Mouse (Mus musculus): ENCODE measurements around the gene Prss16.
A peak's percentile ranks its signal among the peaks of the same experiment; 100 is the strongest.

Prss16 gene

DNA sequence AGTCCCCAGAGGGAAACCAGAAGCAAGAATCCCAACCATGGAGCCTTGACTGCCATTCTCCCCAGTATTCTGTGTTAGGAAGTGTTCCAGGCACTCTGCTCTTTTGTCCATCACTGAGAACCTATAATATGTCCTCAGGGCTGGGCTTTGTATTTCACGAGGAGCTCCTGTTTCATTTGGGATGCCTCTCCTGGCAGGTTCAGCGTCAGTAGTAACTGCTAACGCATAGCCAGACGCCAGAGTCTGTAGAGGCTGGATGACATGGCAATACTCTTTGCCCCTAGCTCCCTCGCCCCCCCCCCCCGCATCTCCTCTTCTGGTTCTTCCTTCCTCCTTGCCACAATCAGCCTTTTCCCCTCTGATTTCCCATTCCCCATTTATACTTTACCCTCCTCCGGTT lies at the start of gene Prss16:
TSS of gene Prss16 (minus strand) at position 101 of the 400 bp plus-strand sequence.
- DNase-seq (ENCODE audit: low read depth, low spot score), result no peak

DNA sequence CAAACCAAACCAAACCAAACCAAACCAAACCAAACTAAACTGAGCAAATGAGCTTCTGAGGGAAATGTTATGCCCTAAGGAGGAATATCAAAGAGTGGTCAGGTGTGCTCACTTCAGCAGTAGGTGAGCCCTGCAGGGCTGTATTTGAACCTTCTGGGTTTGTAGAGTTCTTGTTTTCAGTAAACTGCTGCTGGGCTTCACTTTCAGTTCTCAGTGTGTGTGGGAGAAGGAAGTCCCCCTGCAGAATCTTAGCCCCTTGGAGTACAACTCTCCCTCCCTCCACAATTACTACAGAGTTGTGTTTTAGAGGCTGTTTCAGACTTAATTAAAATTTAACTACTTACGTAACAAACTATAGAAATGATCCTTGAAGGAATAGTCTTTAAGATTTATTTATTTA lies 44.2 kb upstream of the Prss16 start:
- DNase-seq (ENCODE audit: low read depth, low spot score), result no peak

DNA sequence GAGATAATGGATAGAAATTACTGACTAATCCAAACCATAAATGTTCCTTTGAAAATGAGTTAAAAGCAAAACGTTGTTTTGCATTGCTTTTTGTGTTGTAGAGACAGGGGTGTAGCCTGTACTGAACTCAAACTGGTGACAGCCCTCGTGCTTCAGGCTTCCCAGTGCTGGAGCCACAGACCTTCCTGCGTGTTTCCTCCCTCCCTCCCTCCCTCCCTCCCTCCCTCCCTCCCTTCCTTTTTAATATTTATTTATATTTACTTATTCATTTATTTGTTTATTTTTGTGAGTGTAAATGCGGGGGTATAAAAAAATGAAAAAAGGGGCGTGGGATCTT lies 41.9 kb upstream of the Prss16 start:
- no peak for DNase-seq (ENCODE audit: low read depth, low spot score)

DNA sequence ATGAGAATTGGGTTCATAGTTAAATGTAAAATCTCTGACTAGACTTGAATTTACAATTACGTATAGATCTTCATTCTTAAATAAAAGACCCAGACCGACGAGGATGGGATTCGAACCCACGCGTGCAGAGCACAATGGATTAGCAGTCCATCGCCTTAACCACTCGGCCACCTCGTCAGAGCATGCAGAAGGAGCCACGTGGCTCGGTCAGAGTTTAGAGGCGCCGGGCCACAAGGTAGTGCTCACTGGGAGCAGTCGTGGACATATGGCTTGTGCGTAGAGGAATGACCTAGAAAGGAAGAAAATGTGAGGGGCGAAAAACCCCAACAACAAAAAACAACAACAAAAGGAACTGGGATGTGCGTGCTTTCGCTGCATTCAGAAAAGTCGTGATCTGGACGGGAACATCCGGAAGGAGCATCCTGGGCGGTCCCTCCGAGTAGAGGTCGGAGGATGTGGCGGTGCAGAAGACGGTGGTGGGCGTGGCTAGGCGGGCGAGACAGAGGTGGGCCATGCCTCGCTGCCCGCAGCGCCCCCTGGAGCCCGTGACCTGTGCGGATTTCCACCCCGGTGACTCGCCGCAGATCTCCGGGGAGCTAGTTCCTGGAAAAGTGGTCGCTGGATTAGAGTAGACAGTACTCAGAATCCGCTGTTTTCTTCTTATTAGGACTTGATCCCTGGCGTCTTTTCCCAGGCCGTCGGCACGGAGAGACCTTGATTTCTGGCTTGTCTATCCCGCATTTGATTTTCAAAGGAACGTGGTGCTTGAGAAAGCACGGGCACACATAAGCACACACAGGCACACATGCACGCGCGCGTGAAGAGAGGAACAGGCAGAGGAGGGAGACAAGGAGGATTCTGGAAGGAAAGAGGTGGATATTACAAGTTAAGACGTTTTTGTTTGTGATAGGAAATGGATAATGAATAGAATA lies 41.3 kb upstream of the Prss16 start:
- DNase-seq (ENCODE audit: low read depth, low spot score), result peak; percentile 94

DNA sequence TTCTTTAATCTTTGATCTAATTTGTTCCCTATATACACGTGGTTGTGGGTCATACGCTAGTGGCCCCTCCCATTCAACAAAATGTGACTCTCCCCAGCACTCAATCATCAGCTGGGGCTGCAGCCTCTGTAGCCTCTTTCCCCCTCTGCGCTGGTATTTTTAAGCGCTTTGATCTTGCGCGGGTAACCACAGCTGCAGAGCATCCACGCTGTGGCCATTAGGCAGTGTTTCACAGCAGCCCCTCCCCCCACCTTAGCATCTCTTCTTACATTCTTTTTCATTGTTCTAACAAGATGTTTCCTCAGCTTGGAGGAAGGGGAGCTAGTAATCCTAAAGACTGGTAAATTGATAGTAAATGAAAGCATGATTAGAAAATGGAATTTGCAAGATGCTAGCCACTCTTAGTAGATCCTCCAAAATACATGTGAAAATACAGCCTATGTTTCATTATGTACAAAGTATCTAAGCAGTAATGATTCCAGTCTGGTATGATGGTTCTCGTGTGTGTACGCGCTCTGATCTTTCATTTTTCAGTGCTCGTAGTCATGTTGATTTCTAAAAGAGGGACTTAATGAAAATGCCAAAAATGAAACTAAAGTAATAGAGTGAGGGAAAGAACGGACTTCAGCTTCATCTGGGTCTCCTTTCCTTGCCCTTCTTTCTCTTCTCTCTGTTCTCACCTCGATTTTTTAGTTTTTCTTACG lies 40.3 kb upstream of the Prss16 start:
- DNase-seq (ENCODE audit: low read depth, low spot score), result peak; percentile 75

DNA sequence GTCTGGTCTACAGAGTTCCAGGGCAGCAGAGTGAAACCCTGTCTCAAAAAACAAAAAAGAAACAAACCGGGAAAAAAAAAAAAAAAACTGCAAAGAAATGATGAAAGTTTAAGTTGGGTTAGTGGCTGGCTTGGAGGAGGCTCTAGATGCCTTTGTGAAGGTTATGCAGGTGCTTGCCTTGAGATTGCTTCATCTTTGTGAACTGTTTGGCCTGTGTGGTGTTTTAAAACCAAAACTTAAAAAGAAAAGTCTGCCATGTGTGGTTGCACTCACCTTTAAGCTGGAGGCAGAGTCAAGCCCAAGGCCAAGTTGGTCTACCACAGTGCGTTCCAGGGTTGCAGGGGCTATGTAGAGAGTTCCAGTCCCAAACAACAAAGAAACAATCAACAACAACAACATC lies 39.5 kb upstream of the Prss16 start:
- DNase-seq (ENCODE audit: low read depth, low spot score), result no peak

DNA sequence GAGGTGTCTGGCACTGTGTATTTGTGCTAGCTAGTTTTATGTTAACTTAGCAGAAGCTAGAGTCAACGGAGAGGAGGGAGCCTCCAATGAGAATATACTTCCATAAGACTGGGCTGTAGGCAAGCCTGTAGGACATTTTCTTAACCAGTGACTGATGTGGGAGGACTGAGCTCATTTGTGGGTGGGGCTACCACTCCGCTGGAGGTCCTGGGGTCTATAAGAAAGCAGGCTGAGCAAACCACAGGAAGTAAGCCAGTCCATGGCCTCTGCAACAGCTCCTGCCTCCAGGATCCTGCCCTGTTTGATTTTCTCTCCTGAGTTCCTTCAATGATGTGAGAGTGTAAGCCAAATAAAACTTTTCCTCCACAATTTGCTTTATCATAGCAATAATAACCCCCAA lies 35.8 kb upstream of the Prss16 start:
- DNase-seq (ENCODE audit: low read depth, low spot score), result no peak

DNA sequence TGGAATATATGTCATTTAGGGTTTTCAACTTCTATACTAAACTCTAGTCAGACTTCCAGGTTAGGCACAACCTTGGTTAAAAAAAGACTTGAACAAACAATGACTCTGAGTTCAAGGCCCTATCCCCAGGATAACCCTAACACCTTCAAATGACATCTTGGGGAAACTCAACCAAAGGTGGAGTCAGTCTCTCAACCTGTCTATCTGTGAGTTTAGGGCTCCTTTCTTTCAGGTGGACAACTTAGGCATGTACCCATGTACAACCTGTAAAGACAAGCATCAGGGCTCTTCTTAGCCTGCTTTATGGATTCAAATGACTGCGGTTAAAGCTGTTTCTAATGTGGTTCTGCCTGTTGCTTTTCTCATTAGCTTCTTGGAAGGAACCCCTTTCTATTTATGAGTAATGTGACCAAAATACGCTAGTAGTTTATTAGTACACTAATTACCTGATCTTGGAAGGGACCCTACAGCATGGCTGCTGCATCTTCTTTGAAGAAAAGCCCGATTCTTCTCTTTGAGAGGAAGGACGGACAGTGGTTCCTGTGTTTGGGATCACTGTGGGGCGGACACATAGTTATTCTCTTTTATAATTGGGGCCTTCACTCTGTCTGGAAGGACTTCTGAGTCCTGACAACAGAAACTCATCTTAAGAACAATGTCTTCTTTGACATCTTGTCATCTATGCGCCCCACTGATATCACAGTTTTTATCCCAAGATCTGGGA lies 35.1 kb upstream of the Prss16 start:
- DNase-seq (ENCODE audit: low read depth, low spot score), result no peak

DNA sequence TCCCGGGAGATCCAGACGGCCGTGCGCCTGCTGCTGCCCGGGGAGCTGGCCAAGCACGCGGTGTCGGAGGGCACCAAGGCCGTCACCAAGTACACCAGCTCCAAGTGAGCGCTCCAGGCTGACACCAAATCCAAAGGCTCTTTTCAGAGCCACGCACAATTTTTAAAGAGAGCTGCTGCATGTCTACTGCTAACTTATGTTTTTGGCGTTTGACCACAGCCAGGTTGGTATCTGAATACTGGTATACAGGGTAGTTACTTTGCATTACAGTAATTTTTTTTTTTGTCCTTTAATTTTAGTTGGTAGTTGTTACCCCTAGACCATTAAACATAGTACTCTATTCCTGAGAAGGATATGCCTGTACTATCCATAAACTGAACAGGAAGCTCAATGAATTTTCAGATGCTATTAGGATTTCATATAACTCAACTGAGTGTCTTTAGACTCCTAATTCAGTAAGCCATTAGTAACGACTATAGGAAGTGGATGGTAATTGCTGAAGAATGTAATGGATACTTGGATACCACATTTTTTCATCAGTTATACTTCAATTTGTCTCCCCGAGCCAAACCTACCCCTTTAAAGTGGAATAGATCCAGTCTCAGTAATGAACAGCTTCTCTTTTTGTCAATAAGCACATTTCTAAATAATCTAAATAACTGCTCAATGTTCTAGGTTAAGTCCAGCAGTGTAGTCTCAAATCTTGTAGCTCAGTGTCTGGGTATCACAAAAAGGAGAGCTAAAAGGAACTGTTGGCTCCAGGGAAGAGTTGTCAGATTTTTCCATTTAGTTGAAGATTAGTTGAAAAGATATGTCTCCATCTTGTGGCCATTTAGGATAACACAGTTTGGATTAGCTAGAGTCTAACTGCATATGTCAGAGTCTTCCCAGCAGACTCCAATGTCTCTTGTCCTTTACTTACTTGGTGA lies 34.2 kb upstream of the Prss16 start:
- peak; percentile 77 for DNase-seq (ENCODE audit: low read depth, low spot score)

DNA sequence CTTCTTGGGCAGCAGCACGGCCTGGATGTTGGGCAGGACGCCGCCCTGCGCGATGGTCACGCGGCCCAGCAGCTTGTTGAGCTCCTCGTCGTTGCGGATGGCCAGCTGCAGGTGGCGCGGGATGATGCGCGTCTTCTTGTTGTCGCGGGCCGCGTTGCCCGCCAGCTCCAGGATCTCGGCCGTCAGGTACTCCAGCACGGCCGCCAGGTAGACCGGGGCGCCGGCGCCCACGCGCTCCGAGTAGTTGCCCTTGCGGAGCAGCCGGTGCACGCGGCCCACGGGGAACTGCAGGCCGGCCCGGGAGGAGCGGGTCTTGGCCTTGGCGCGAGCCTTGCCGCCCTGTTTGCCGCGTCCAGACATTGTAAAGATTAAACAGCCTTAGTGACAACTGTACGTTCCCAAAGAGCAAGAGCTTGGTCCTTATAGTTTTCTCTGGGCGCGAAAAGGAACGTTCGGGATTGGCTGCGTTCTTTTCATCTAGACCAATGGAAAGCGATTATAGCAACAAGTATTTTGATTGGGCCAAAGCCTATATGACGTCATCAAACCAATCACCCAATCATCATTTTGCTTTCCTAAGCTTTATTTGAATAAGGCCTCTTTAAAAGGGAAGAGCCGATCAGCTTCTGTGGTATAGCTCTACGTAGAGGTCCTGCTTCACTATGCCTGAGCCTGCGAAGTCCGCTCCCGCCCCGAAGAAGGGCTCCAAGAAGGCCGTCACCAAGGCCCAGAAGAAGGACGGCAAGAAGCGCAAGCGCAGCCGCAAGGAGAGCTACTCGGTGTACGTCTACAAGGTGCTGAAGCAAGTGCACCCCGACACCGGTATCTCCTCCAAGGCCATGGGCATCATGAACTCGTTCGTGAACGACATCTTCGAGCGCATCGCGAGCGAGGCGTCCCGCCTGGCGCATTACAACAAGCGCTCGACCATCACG lies 33.3 kb upstream of the Prss16 start, which contains the start of the genes Hist1h2ag and Hist1h2bj:
TSS of gene Hist1h2ag (minus strand) at position 377 of the 935 bp plus-strand sequence.
TSS of gene Hist1h2bj (plus strand) at position 647 of the 935 bp plus-strand sequence.
- peak; percentile 94 for DNase-seq (ENCODE audit: low read depth, low spot score)

DNA sequence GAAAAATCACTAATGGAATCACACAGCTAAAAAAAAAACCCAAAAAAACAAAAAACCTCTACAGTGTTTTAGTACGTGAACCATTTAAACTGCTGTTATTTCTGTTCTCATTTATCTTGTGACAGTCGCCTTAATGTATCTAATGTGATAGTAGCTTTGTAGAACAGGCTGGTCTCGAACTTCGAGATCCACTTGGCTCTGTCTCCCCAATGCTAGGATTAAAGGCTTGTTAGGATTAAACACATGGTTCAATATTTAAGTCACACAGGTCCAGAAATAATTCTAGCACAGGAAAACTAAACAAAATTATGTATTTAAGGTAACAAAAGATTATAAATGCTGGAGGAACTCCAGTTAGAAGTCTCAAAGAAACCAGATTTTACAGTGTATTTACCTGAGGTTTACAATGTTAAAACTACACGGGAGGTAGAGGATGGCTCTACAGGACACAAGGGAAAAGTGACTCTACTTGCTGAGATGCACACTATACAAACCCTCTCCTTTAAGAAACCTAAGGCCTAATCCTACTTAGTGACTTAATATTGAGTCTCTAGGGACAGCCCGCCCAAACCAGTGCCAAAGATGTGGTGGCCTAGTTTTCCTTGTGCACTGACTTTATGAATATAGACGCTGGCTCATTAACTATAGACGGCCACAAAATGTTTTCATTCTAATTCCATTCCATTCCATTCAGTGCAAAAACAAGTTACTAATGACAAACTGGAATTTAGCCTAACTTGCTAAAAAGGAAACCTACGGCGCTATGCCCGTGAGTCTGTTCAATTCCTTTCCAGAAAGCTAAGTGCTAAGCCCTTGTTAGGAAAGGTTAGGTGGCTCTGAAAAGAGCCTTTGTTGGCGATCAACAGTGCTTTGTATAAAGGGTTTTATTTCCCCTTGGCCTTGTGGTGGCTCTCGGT lies 32.4 kb upstream of the Prss16 start:
- peak; percentile 29 for DNase-seq (ENCODE audit: low read depth, low spot score)

DNA sequence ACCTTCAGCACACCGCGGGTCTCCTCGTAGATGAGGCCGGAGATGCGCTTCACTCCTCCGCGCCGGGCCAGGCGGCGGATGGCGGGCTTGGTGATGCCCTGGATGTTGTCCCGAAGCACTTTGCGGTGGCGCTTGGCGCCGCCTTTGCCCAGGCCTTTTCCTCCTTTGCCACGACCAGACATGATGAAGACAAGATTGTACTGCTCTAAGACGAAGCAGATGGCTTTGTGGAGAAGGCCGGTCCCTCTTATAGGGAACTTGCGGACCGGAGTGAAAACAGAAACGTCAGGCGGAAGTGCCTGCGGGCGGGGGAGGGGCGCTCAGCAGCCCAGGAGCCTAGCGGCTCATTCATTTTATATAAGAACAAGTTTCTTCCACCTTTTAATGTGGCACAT lies 31.6 kb upstream of the Prss16 start, which contains the start of gene Hist1h4i:
TSS of gene Hist1h4i (minus strand) at position 221 of the 395 bp plus-strand sequence.
- DNase-seq (ENCODE audit: low read depth, low spot score), result peak; percentile 94

DNA sequence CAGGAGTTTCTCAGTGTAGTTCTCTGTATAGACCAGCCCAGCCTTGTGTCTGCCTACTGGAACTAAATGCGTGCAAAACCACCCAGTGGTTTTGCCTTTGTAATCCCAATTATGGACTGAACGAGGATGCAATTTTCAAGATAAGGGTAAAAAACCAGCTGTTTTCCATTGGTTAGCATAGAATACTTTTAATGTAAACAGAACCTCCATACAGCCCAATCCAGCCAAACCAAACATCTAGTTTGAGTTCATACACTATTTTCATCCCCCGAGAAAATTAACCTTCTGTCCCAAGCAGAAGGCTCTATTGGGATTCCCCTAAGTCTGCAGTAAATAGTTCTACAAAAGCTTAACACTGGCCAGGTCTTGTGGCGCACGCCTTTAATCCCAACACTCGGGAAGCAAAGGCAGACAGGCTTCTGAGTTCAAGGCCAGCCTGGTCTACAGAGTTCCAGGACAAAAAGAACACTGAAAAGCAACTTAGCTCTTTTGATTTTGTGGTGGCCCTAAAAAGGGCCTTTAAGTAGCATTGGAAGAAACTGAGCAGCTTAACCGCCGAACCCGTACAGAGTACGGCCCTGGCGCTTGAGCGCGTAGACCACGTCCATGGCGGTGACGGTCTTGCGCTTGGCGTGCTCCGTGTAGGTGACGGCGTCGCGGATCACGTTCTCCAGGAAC lies 31.1 kb upstream of the Prss16 start:
- peak; percentile 53 for DNase-seq (ENCODE audit: low read depth, low spot score)

DNA sequence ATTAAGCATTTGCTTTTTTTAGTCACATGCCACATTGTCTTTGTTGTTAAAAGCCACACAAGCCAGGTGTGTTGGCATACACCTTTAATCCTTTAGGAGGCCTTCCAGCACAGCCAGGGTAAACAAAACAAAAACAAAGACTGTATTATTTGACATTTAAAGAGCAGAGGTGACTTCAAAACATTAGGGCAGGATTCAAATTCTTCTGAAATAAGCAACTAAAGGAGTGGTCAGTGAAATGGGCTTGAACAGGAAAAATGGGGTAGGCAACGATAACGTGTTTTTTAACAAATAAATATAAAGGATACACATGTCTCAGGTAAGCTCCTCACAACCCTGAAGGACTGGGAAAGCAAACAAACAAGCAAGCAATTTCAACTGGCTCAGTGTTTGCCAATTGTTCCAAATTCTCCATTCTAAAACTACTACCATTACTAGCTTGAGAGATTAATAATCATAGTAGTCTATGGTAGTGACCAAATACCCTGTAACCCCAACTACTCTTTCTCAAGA lies 30.5 kb upstream of the Prss16 start:
- DNase-seq (ENCODE audit: low read depth, low spot score), result no peak

DNA sequence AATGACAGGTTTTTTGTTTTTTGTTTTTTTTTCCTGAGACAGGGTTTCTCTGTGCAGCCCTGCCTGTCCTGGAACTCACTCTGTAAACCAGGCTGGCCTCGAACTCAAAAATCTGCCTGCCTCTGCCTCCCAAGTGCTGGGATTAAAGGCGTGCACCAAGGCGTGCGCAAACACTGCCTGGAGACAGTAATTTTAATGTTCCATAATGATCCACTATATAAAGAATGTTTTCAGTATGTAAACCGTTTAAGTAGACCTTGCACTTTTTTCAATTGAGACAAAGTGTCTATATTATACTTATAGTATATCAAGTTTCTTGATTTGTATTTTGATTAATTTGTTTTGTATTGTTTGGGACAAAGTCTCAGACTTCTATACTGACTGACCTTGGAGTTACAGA lies 29.8 kb upstream of the Prss16 start:
- no peak for DNase-seq (ENCODE audit: low read depth, low spot score)

DNA sequence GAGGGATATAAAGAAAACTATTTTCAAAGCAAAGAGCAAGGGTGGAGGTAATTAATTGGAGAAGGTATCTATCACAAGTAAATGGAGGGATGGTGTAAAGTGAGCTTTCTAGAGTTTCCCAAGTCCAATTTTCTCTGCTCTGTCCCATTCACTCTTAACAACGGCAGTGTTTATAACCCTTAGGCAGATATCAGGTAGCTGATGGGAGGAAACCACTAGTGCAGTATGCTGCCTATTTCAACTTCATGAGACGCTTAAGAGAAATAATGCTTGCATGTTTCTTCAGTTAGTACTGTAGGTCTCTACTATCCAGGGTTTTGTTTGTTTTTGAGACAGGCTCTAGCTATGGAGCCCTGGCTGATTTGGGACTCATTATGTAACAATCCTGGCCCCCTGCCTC lies 27.9 kb upstream of the Prss16 start:
- DNase-seq (ENCODE audit: low read depth, low spot score), result no peak

DNA sequence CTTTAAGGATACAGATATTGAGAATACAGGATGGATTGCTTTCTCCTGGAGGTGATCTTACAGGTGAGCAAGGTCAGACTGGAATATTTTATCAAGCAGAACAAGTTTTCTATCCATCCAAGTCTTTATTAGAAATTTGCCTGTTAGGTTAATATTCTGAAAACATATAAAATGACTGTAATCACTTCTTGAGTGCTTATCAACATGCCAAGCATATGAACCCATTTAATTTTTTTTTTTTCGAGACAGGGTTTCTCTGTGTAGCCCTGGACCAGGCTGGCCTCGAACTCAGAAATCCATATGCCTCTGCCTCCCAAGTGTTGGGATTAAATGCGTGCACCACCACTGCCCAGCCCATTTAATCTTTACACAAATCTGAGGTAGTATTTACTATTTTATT lies 27.4 kb upstream of the Prss16 start:
- DNase-seq (ENCODE audit: low read depth, low spot score), result no peak

All from CD4-positive, CD25-positive, alpha-beta regulatory T cell, adult 2 months (primary cell).